12 mouse cellular contexts compared by ENCODE assay signal in genomic region chr6:72714250-72714649, GRCm38 (mm10).
A peak's percentile ranks its signal among the peaks of the same experiment; 100 is the strongest.
DNase-seq lines count a peak whose midpoint lies in the region; ATAC-seq lines count a peak whose summit lies in the region.
"Had no signal": no experiment of that assay in that cellular context is flagged by ENCODE, and none has a peak within 500 bp of the region (broad histone marks: within the 10 kb centered on the region; RNA-seq: fewer than 3 reads in every experiment).

No protein-coding gene starts in this region.

- no peaks in the 10 kb centered on the region for H3K27me3 ChIP-seq in heart, embryonic 15.5 days
- H3K27me3 ChIP-seq in embryonic facial prominence, embryonic 12.5 days = no peaks in the 10 kb centered on the region
- H3K27me3 ChIP-seq in limb, embryonic 12.5 days = no peaks in the 10 kb centered on the region
- H3K27me3 ChIP-seq: lung, embryonic 15.5 days had no signal

- no peak overlapping the region for H3K4me2 ChIP-seq in heart, embryonic 15.5 days
- H3K4me2 ChIP-seq in embryonic facial prominence, embryonic 12.5 days (replicated peaks) = 0 out of 2 replicates have a peak overlapping the region, but pooled peaks have one; percentile 7
- no peak overlapping the region for H3K4me2 ChIP-seq in limb, embryonic 12.5 days
- H3K4me2 ChIP-seq: lung, embryonic 15.5 days; midbrain, embryonic 11.5 days had no signal

- no peaks in the 10 kb centered on the region for H3K36me3 ChIP-seq in heart, embryonic 15.5 days
- peaks cover 8% of the 10 kb centered on the region; the same call in 1 of the 2 replicates for H3K36me3 ChIP-seq in embryonic facial prominence, embryonic 12.5 days
- peaks cover 21% of the 10 kb centered on the region for H3K36me3 ChIP-seq in limb, embryonic 12.5 days

- no peaks in the 10 kb centered on the region for H3K9me3 ChIP-seq in heart, embryonic 15.5 days (replicated peaks)
- 0 out of 2 replicates have a peak, but pooled peaks cover 5% of the 10 kb centered on the region for H3K9me3 ChIP-seq in embryonic facial prominence, embryonic 12.5 days
- peaks cover 5% of the 10 kb centered on the region; the same call in 1 of the 2 replicates for H3K9me3 ChIP-seq in limb, embryonic 12.5 days
- H3K9me3 ChIP-seq: lung, embryonic 15.5 days had no signal

- no peak for DNase-seq in heart, adult 11 months
- peak; percentile 55 for DNase-seq in NIH3T3 (ENCODE audit: low read depth)
- no peak for DNase-seq in cerebellum, adult 11-12 months
- DNase-seq in gastrocnemius, postnatal 4 days (ENCODE audit: low spot score in 2 of 2) = no peak
- DNase-seq: spleen, adult 18-20 months had no signal

- 48% methylated on average over 9 of the region's 9 CpGs for WGBS in heart, embryonic 15.5 days
- WGBS in embryonic facial prominence, embryonic 12.5 days = 29% methylated on average over 9 of the region's 9 CpGs
- WGBS in limb, embryonic 12.5 days = 28% methylated on average over 9 of the region's 9 CpGs

- H3K9ac ChIP-seq in heart, embryonic 15.5 days = no peak overlapping the region
- H3K9ac ChIP-seq in embryonic facial prominence, embryonic 12.5 days = no peak overlapping the region
- no peak overlapping the region for H3K9ac ChIP-seq in limb, embryonic 12.5 days (replicated peaks)
- H3K9ac ChIP-seq: lung, embryonic 15.5 days had no signal

- H3K4me1 ChIP-seq in heart, embryonic 15.5 days (replicated peaks) = peaks cover 39% of the 10 kb centered on the region
- H3K4me1 ChIP-seq in embryonic facial prominence, embryonic 12.5 days = peaks cover 53% of the 10 kb centered on the region
- peaks cover 67% of the 10 kb centered on the region for H3K4me1 ChIP-seq in limb, embryonic 12.5 days (replicated peaks)

- ATAC-seq in heart, embryonic 15.5 days (replicated peaks; ENCODE audit: insufficient number of reproducible peaks, insufficient read depth, low FRiP score, low read depth) = no peak
- no peak for ATAC-seq in embryonic facial prominence, embryonic 12.5 days (ENCODE audit: insufficient number of reproducible peaks, insufficient read depth, low FRiP score, low TSS enrichment)
- no peak for ATAC-seq in limb, embryonic 12.5 days (ENCODE audit: insufficient number of reproducible peaks, insufficient read depth, low FRiP score, low TSS enrichment, low read depth)
- no peak for ATAC-seq in cerebellum, adult (ENCODE audit: insufficient number of reproducible peaks, low FRiP score, low TSS enrichment)
- ATAC-seq: inflammation-experienced regulatory T-cells, adult 6 months had no signal

- H3K4me3 ChIP-seq in heart, embryonic 15.5 days = no peak overlapping the region
- no peak overlapping the region for H3K4me3 ChIP-seq in embryonic facial prominence, embryonic 12.5 days
- no peak overlapping the region for H3K4me3 ChIP-seq in limb, embryonic 12.5 days (replicated peaks)
- H3K4me3 ChIP-seq: lung, embryonic 15.5 days had no signal

- H3K27ac ChIP-seq in heart, embryonic 15.5 days = peak overlapping the region; percentile 49; the same call in 1 of the 2 replicates
- H3K27ac ChIP-seq in embryonic facial prominence, embryonic 12.5 days = peak overlapping the region; percentile 61; the same call in 1 of the 2 replicates
- H3K27ac ChIP-seq in limb, embryonic 12.5 days = peak overlapping the region; percentile 62; the same call in 1 of the 2 replicates
